ENCODE assay signal across 24 mouse cellular contexts in genomic region chr6:71199612-71200011, GRCm38 (mm10). TPM values are rescaled to one million over a fixed set of nuclear protein-coding genes. Genes with fewer than 3 reads are reported as not detected.
DNase-seq lines count a peak whose midpoint lies in the region; ATAC-seq and TF ChIP-seq lines count a peak whose summit lies in the region.
"Had no signal": no experiment of that assay in that cellular context is flagged by ENCODE, and none has a peak within 500 bp of the region (broad histone marks: within the 10 kb centered on the region; RNA-seq: fewer than 3 reads in every experiment).

Gene Fabp1, plus strand, starts transcription at chr6:71199827.

- WGBS in intestine, embryonic 14.5 days: 59% methylated on average over 4 of the region's 4 CpGs
- WGBS in liver, embryonic 14.5 days (ENCODE audit: insufficient replicate concordance): 47% methylated on average over 4 of the region's 4 CpGs
- WGBS in stomach, postnatal 0 days: 66% methylated on average over 4 of the region's 4 CpGs
- 90% methylated on average over 4 of the region's 4 CpGs for WGBS in hindbrain, postnatal 0 days

- H3K9ac ChIP-seq in intestine, embryonic 14.5 days (ENCODE audit: low read length): no peak within 1 kb of the TSS
- H3K9ac ChIP-seq in liver, embryonic 14.5 days (replicated peaks): no peak within 1 kb of the TSS
- no peak within 1 kb of the TSS for H3K9ac ChIP-seq in stomach, postnatal 0 days (ENCODE audit: low read length)
- H3K9ac ChIP-seq in hindbrain, postnatal 0 days (replicated peaks; ENCODE audit: low read length): no peak within 1 kb of the TSS
- H3K9ac ChIP-seq: embryonic facial prominence, embryonic 13.5 days; forebrain, postnatal 0 days; hindbrain, embryonic 14.5 days; limb, embryonic 12.5 days; midbrain, embryonic 12.5 days had no signal

- H3K4me2 ChIP-seq in intestine, embryonic 14.5 days (ENCODE audit: low read length): no peak within 1 kb of the TSS
- H3K4me2 ChIP-seq in liver, embryonic 14.5 days (ENCODE audit: low read depth): peak within 1 kb of the TSS; percentile 39
- H3K4me2 ChIP-seq in stomach, postnatal 0 days (replicated peaks; ENCODE audit: low read depth): no peak within 1 kb of the TSS
- no peak within 1 kb of the TSS for H3K4me2 ChIP-seq in hindbrain, postnatal 0 days (ENCODE audit: low read depth, low read length)
- H3K4me2 ChIP-seq: embryonic facial prominence, embryonic 13.5 days; heart, embryonic 11.5 days; hindbrain, embryonic 14.5 days; limb, embryonic 12.5 days; midbrain, embryonic 12.5 days had no signal

- H3K27ac ChIP-seq in intestine, embryonic 14.5 days (ENCODE audit: low read depth): no peak within 1 kb of the TSS
- no peak within 1 kb of the TSS for H3K27ac ChIP-seq in liver, embryonic 14.5 days
- no peak within 1 kb of the TSS for H3K27ac ChIP-seq in stomach, postnatal 0 days (replicated peaks)
- no peak within 1 kb of the TSS for H3K27ac ChIP-seq in hindbrain, postnatal 0 days
- H3K27ac ChIP-seq: embryonic facial prominence, embryonic 13.5 days; hindbrain, embryonic 14.5 days; kidney, postnatal 0 days; limb, embryonic 12.5 days; midbrain, embryonic 12.5 days had no signal

- no peak for ATAC-seq in intestine, embryonic 14.5 days (replicated peaks; ENCODE audit: low FRiP score, low TSS enrichment, low read depth)
- ATAC-seq in liver, embryonic 14.5 days (ENCODE audit: insufficient read depth): peak; percentile 52; the same call in 1 of the 2 replicates
- peak; percentile 51; the same call in 1 of the 2 replicates for ATAC-seq in stomach, postnatal 0 days (ENCODE audit: low FRiP score, low TSS enrichment)
- ATAC-seq in hindbrain, postnatal 0 days: no peak
- ATAC-seq: CD4-positive, CD25-positive, alpha-beta regulatory T cell, adult 4 months; forebrain, postnatal 0 days had no signal

- no peak for DNase-seq in adrenal gland, postnatal 14 days
- no peak for DNase-seq in adrenal gland, postnatal 4 days (ENCODE audit: low spot score in 2 of 2)
- peak; percentile 47 for DNase-seq in intestine, embryonic 14.5 days (ENCODE audit: low spot score)
- DNase-seq in liver, embryonic 14.5 days (ENCODE audit: low read depth in 3 of 3, low spot score in 3 of 3): peak; percentile 3 to 23 (median 9)
- DNase-seq in stomach, postnatal 0 days (ENCODE audit: low spot score): no peak
- DNase-seq in hindbrain, postnatal 0 days (ENCODE audit: low spot score): no peak
- DNase-seq in urinary bladder, postnatal 25 days (ENCODE audit: low spot score): no peak
- DNase-seq: cerebellum, adult 9-10 months; forebrain, postnatal 0 days; heart, postnatal 10 days; kidney, adult 18-20 months; right cerebral cortex, postnatal 4 days; thymus, adult 18-20 months had no signal

- no peak within 1 kb of the TSS for H3K4me3 ChIP-seq in intestine, embryonic 14.5 days (ENCODE audit: low read depth, low read length)
- peak within 1 kb of the TSS; percentile 6 to 19; a peak in 3 of 4 replicates for H3K4me3 ChIP-seq in liver, embryonic 14.5 days (ENCODE audit: insufficient read depth in 1 of 2, low read depth in 2 of 2, low read length in 2 of 2)
- H3K4me3 ChIP-seq in stomach, postnatal 0 days (ENCODE audit: low read depth, low read length): no peak within 1 kb of the TSS
- no peak within 1 kb of the TSS for H3K4me3 ChIP-seq in hindbrain, postnatal 0 days (ENCODE audit: low read length)
- H3K4me3 ChIP-seq: embryonic facial prominence, embryonic 13.5 days; limb, embryonic 12.5 days; midbrain, embryonic 12.5 days had no signal

- TF ChIP-seq CTCF in liver, embryonic 14.5 days (IDR thresholded peaks at IDR 0.05; ENCODE audit: low read depth): no peak
- no peak for TF ChIP-seq CTCF in stomach, postnatal 0 days (IDR thresholded peaks at IDR 0.05; ENCODE audit: low read depth)
- no peak for TF ChIP-seq CTCF in hindbrain, postnatal 0 days (IDR thresholded peaks at IDR 0.05; ENCODE audit: low read depth)

- H3K27me3 ChIP-seq in intestine, embryonic 14.5 days (replicated peaks; ENCODE audit: control insufficient read depth, insufficient read depth, low read length): no peaks in the 10 kb centered on the region
- H3K27me3 ChIP-seq in liver, embryonic 14.5 days (ENCODE audit: control insufficient read depth, insufficient read depth, low read length): no peaks in the 10 kb centered on the region
- no peaks in the 10 kb centered on the region for H3K27me3 ChIP-seq in stomach, postnatal 0 days (ENCODE audit: control insufficient read depth, insufficient read depth, low read length)
- H3K27me3 ChIP-seq in hindbrain, postnatal 0 days (ENCODE audit: insufficient read depth, low read length): no peaks in the 10 kb centered on the region
- H3K27me3 ChIP-seq: embryonic facial prominence, embryonic 13.5 days; limb, embryonic 12.5 days; midbrain, embryonic 12.5 days had no signal

- H3K36me3 ChIP-seq in intestine, embryonic 14.5 days (ENCODE audit: control insufficient read depth, insufficient read depth, low read length): no peaks in the 10 kb centered on the region
- no peaks in the 10 kb centered on the region for H3K36me3 ChIP-seq in liver, embryonic 14.5 days (replicated peaks; ENCODE audit: control insufficient read depth, insufficient read depth, low read depth)
- H3K36me3 ChIP-seq in stomach, postnatal 0 days (ENCODE audit: control insufficient read depth, insufficient read depth, low read length): no peaks in the 10 kb centered on the region
- H3K36me3 ChIP-seq in hindbrain, postnatal 0 days (ENCODE audit: insufficient read depth, low read length): no peaks in the 10 kb centered on the region
- H3K36me3 ChIP-seq: embryonic facial prominence, embryonic 13.5 days; G1E; limb, embryonic 12.5 days; midbrain, embryonic 12.5 days had no signal

- no peaks in the 10 kb centered on the region for H3K4me1 ChIP-seq in intestine, embryonic 14.5 days (replicated peaks; ENCODE audit: control insufficient read depth, insufficient read depth, low read length)
- H3K4me1 ChIP-seq in liver, embryonic 14.5 days (replicated peaks; ENCODE audit: control insufficient read depth in 2 of 2, insufficient read depth in 2 of 2, low read length in 1 of 2): peaks cover 0 to 12% of the 10 kb centered on the region in 2 experiments; a peak in 2 of 4 replicates
- no peaks in the 10 kb centered on the region for H3K4me1 ChIP-seq in stomach, postnatal 0 days (replicated peaks; ENCODE audit: control insufficient read depth, insufficient read depth)
- H3K4me1 ChIP-seq in hindbrain, postnatal 0 days (ENCODE audit: insufficient read depth, low read length): no peaks in the 10 kb centered on the region
- H3K4me1 ChIP-seq: embryonic facial prominence, embryonic 13.5 days; midbrain, embryonic 12.5 days had no signal

- no peak for TF ChIP-seq EP300 in liver, embryonic 14.5 days (IDR thresholded peaks at IDR 0.05; ENCODE audit: low read depth)
- TF ChIP-seq EP300 in stomach, postnatal 0 days (optimal IDR thresholded peaks at IDR 0.05): no peak

- H3K9me3 ChIP-seq in intestine, embryonic 14.5 days (ENCODE audit: control insufficient read depth, low read length): no peaks in the 10 kb centered on the region
- H3K9me3 ChIP-seq in liver, embryonic 14.5 days (ENCODE audit: control insufficient read depth, low read length): no peaks in the 10 kb centered on the region
- no peaks in the 10 kb centered on the region for H3K9me3 ChIP-seq in stomach, postnatal 0 days (ENCODE audit: control insufficient read depth, low read length)
- no peaks in the 10 kb centered on the region for H3K9me3 ChIP-seq in hindbrain, postnatal 0 days (ENCODE audit: low read length)
- H3K9me3 ChIP-seq: embryonic facial prominence, embryonic 13.5 days; G1E; limb, embryonic 12.5 days; midbrain, embryonic 12.5 days had no signal

RNA-seq across cellular contexts. Expression of gene Fabp1, which starts in this region (rescaled TPM):
- total RNA-seq in adrenal gland, postnatal 14 days (2021): 12.8 and 306 TPM in 2 replicates
- 100 to 1,000 TPM in 1 of 2 experiments, 1 to 10 TPM in 1; 7.4 to 190 TPM for total RNA-seq in adrenal gland, postnatal 4 days (2021)
- 97.8 and 153 TPM in 2 replicates for polyA plus RNA-seq in intestine, embryonic 14.5 days (2014; fragmentation: Nextera tagmentation; extraction: Ambion mirVana)
- 84.6 and 179 TPM in 2 replicates for polyA plus RNA-seq in liver, embryonic 14.5 days (2012; rRNA removed)
- polyA plus RNA-seq in liver, embryonic 14.5 days (2014; fragmentation: Nextera tagmentation; extraction: Ambion mirVana): 356 and 360 TPM in 2 replicates
- polyA plus RNA-seq in stomach, postnatal 0 days (2015; fragmentation: Nextera tagmentation; extraction: Ambion mirVana): 208 and 210 TPM in 2 replicates
- not detected in 2 replicates for total RNA-seq in hindbrain, postnatal 0 days (2014; rRNA removed)
- polyA plus RNA-seq in hindbrain, postnatal 0 days (2015; fragmentation: Nextera tagmentation; extraction: Ambion mirVana): not detected in 2 replicates
- total RNA-seq: forebrain, postnatal 0 days; G1E; heart, postnatal 10 days; layer of hippocampus, postnatal 14 days; monocyte, adult 5-6 weeks had no signal
- polyA plus RNA-seq: CD4-positive, CD25-positive, alpha-beta regulatory T cell, adult 4 months; embryonic facial prominence, embryonic 13.5 days; forebrain, postnatal 0 days; G1E; hindbrain, embryonic 14.5 days; limb, embryonic 12.5 days; midbrain, embryonic 12.5 days; neural tube, embryonic 11.5 days had no signal

Comparison
In these comparisons a context has a peak if more than half of its experiments do, and no peak if none do; other contexts are left out.
1. RNA of gene Fabp1 (polyA plus RNA-seq): 84.6 to 360 TPM in liver, embryonic 14.5 days, 208 to 210 TPM in stomach, postnatal 0 days and 97.8 to 153 TPM in intestine, embryonic 14.5 days; not detected in hindbrain, postnatal 0 days; every median in the first group is over 10 times any median in the second.
2. DNase-seq: peak in intestine, embryonic 14.5 days (single experiment) and liver, embryonic 14.5 days (3 of 3); none in adrenal gland, postnatal 14 days (single experiment), adrenal gland, postnatal 4 days (0 of 2), stomach, postnatal 0 days (single experiment), hindbrain, postnatal 0 days (single experiment) and urinary bladder, postnatal 25 days (single experiment).
3. ATAC-seq: peak in liver, embryonic 14.5 days (single experiment) and stomach, postnatal 0 days (single experiment); none in intestine, embryonic 14.5 days (single experiment) and hindbrain, postnatal 0 days (single experiment).
4. H3K4me3 ChIP-seq: peak in liver, embryonic 14.5 days (2 of 2); none in intestine, embryonic 14.5 days (single experiment), stomach, postnatal 0 days (single experiment) and hindbrain, postnatal 0 days (single experiment).